Mouse (Mus musculus): ENCODE results near the gene Nlrc5.

DNA sequence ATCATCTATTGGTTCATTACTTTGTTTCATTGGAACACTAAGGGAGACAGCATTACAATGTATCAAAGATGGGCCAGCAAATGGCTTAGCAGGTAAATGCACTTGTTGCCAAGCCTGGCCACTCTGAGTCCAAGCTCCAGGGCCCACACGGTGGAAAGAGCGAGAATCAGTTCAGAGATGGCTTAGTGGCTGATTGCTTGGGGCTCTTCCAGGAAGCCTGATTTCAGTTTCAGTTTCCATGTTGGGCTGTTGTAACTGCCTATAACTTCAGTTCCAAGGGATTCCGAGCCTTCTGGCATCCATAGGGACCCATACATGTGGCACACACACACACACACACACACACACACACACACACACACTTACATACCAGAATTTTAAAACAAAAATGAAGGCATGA, 51.1 kb downstream of the Nlrc5 start:
- no peak for TF ChIP-seq POLR2A (IDR thresholded peaks at IDR 0.05; ENCODE audit: extremely low read depth, insufficient read depth, low read length)
- TF ChIP-seq CTCF (IDR thresholded peaks at IDR 0.05; ENCODE audit: low read depth, low read length) = no peak

Measured in liver, adult 2 months (tissue).